Mouse (Mus musculus) intestine, embryonic 14.5 days (tissue): ENCODE measurements at regions not wholly inside any gene's neighbourhood (a gene's known extent, or its start where the extent isn't known, plus 50 kb on each side); places are given as distances from the start of the nearest gene placed in this dataset.

Experiments used
- ATAC-seq: fragments of 200-750 bp; cut with Nextera tagmentation; replicated peaks from 2 replicates; pipeline ENCODE4 v1.8.0; 2017; ENCODE audit warnings: low read depth, moderate number of reproducible peaks, moderate TSS enrichment, moderate library complexity; ENCODE audit not compliant: low FRiP score, low TSS enrichment
- DNase-seq: peaks from one replicate; pipeline ENCODE4 v3.0.0-alpha.2; 2018; ENCODE audit warnings: low spot score
- H3K27ac ChIP-seq: fragments of 300-500 bp; sonication (generic); 2 replicates; pipeline ENCODE4 v1.5.1; 2014; ENCODE audit warnings: low read depth, mild to moderate bottlenecking, control low read depth
- H3K27me3 ChIP-seq: fragments of 300-500 bp; sonication (generic); replicated peaks from 2 replicates; pipeline ENCODE4 v1.6.1; 2014; ENCODE audit warnings: low read length, control low read depth; ENCODE audit not compliant: control insufficient read depth, insufficient read depth
- H3K36me3 ChIP-seq: fragments of 300-500 bp; sonication (generic); 2 replicates; pipeline ENCODE4 v1.6.1; 2014; ENCODE audit warnings: low read length, control low read depth; ENCODE audit not compliant: control insufficient read depth, insufficient read depth
- H3K4me1 ChIP-seq: fragments of 300-500 bp; sonication (generic); replicated peaks from 2 replicates; pipeline ENCODE4 v1.6.1; 2014; ENCODE audit warnings: low read length, control low read depth, mixed read lengths; ENCODE audit not compliant: control insufficient read depth, insufficient read depth
- H3K4me2 ChIP-seq: fragments of 300-500 bp; sonication (generic); 2 replicates; pipeline ENCODE4 v1.6.1; 2014; ENCODE audit warnings: low read length
- H3K4me3 ChIP-seq: fragments of 300-500 bp; sonication (generic); 2 replicates; pipeline ENCODE4 v1.5.1; 2014; ENCODE audit warnings: low read depth, low read length, control low read depth, mixed read lengths
- H3K9ac ChIP-seq: fragments of 300-500 bp; sonication (generic); 2 replicates; pipeline ENCODE4 v1.6.1; 2014; ENCODE audit warnings: mild to moderate bottlenecking, low read length
- H3K9me3 ChIP-seq: fragments of 300-500 bp; sonication (generic); 2 replicates; pipeline ENCODE4 v1.6.1; 2016; ENCODE audit warnings: low read length, control low read depth; ENCODE audit not compliant: control insufficient read depth
- WGBS: fragments of 180-500 bp; shearing (Covaris S2); extraction: QIAGEN DNeasy Blood & Tissue Kit; methylation state at CpG from one replicate; pipeline ENCODE4 v1.1.7; 2014; 5-methylcytosine and 5-hydroxymethylcytosine counted together

GRCm38 (mm10) chr19:36224518-36224917 is 104.6 kb upstream of the Ankrd1 start:
- Histone ChIP-seq H3K27ac (no peak overlapping the region), H3K9me3 (no peaks in the 10 kb centered on the region), H3K4me2 (no peak overlapping the region), H3K36me3 (no peaks in the 10 kb centered on the region), H3K27me3 (no peaks in the 10 kb centered on the region), H3K4me1 (no peaks in the 10 kb centered on the region), H3K9ac (no peak overlapping the region), H3K4me3 (no peak overlapping the region)
- ATAC-seq (no peak), DNase-seq (no peak)
- WGBS, result 55% methylated on average over 8 of the region's 8 CpGs

- Histone ChIP-seq H3K9me3 (no peaks in the 10 kb centered on the region), H3K4me2 (no peak overlapping the region), H3K4me3 (no peak overlapping the region), H3K4me1 (no peaks in the 10 kb centered on the region), H3K27ac (no peak overlapping the region), H3K36me3 (no peaks in the 10 kb centered on the region), H3K9ac (no peak overlapping the region), H3K27me3 (no peaks in the 10 kb centered on the region)
- DNase-seq (no peak), ATAC-seq (no peak)
- WGBS, result 93% methylated on average over 2 of the region's 2 CpGs
Observed at GRCm38 (mm10) chr19:36225612-36226011, 105.7 kb upstream of the Ankrd1 start.

GRCm38 (mm10) chr19:36227418-36228160 is 107.7 kb upstream of the Ankrd1 start:
- H3K4me1 ChIP-seq, result no peaks in the 10 kb centered on the region
- peak overlapping the region; percentile 20; the same call in 1 of the 2 replicates for H3K4me2 ChIP-seq

GRCm38 (mm10) chr19:36229315-36229714 is 109.4 kb upstream of the Ankrd1 start:
- H3K27ac ChIP-seq, result no peak overlapping the region
- no peaks in the 10 kb centered on the region for H3K36me3 ChIP-seq
- no peak overlapping the region for H3K4me2 ChIP-seq
- 86% methylated on average over 3 of the region's 3 CpGs for WGBS
- DNase-seq (no peak), ATAC-seq (no peak)
- H3K9me3 ChIP-seq, result no peaks in the 10 kb centered on the region
- no peak overlapping the region for H3K4me3 ChIP-seq
- H3K27me3 ChIP-seq, result no peaks in the 10 kb centered on the region
- H3K4me1 ChIP-seq, result no peaks in the 10 kb centered on the region
- H3K9ac ChIP-seq, result no peak overlapping the region

More at GRCm38 (mm10) chr19:36227418-36228160, 107.7 kb upstream of the Ankrd1 start:
- Histone ChIP-seq H3K27me3 (no peaks in the 10 kb centered on the region), H3K9me3 (no peaks in the 10 kb centered on the region), H3K9ac (no peak overlapping the region), H3K27ac (no peak overlapping the region), H3K4me3 (no peak overlapping the region), H3K36me3 (no peaks in the 10 kb centered on the region)
- WGBS, result 19% methylated on average over 17 of the region's 17 CpGs
- no peak for ATAC-seq
- no peak for DNase-seq

- Histone ChIP-seq H3K36me3 (no peaks in the 10 kb centered on the region), H3K4me1 (no peaks in the 10 kb centered on the region), H3K27ac (no peak overlapping the region), H3K27me3 (no peaks in the 10 kb centered on the region), H3K9ac (no peak overlapping the region), H3K4me3 (no peak overlapping the region), H3K4me2 (no peak overlapping the region), H3K9me3 (no peaks in the 10 kb centered on the region)
- 91% methylated on average over 1 of the region's 1 CpGs for WGBS
- DNase-seq (no peak), ATAC-seq (no peak)
Observed at GRCm38 (mm10) chr19:36229941-36230340, 110.0 kb upstream of the Ankrd1 start.

- H3K4me3 ChIP-seq, result no peak overlapping the region
- peaks cover 9% of the 10 kb centered on the region; the same call in 1 of the 2 replicates for H3K4me1 ChIP-seq
- no peaks in the 10 kb centered on the region for H3K9me3 ChIP-seq
- no peak overlapping the region for H3K4me2 ChIP-seq
- no peaks in the 10 kb centered on the region for H3K27me3 ChIP-seq
- H3K27ac ChIP-seq, result no peak overlapping the region
- no peak overlapping the region for H3K9ac ChIP-seq
- no peaks in the 10 kb centered on the region for H3K36me3 ChIP-seq
- 67% methylated on average over 6 of the region's 6 CpGs for WGBS
- no peak for ATAC-seq
- no peak for DNase-seq
Observed at GRCm38 (mm10) chr19:36235131-36235530, 113.0 kb upstream of the Pcgf5 start.

- H3K4me3 ChIP-seq, result no peak overlapping the region
- DNase-seq (no peak), ATAC-seq (no peak)
- H3K9ac ChIP-seq, result no peak overlapping the region
- peaks cover 9% of the 10 kb centered on the region; the same call in 1 of the 2 replicates for H3K4me1 ChIP-seq
- WGBS, result 30% methylated on average over 7 of the region's 7 CpGs
- no peak overlapping the region for H3K27ac ChIP-seq
- H3K4me2 ChIP-seq, result no peak overlapping the region
- H3K9me3 ChIP-seq, result no peaks in the 10 kb centered on the region
- no peaks in the 10 kb centered on the region for H3K36me3 ChIP-seq
- H3K27me3 ChIP-seq, result no peaks in the 10 kb centered on the region
Observed at GRCm38 (mm10) chr19:36236576-36237345, 111.3 kb upstream of the Pcgf5 start.

- no peak for DNase-seq
- Histone ChIP-seq H3K27ac (no peak overlapping the region), H3K9me3 (no peaks in the 10 kb centered on the region), H3K4me1 (peaks cover 9% of the 10 kb centered on the region; the same call in 1 of the 2 replicates), H3K36me3 (no peaks in the 10 kb centered on the region), H3K4me3 (no peak overlapping the region), H3K4me2 (no peak overlapping the region), H3K9ac (no peak overlapping the region), H3K27me3 (no peaks in the 10 kb centered on the region)
- ATAC-seq, result no peak
- WGBS, result 66% methylated on average over 3 of the region's 3 CpGs
Observed at GRCm38 (mm10) chr19:36237751-36238150, 110.4 kb upstream of the Pcgf5 start.
